Mouse (Mus musculus) liver, embryonic 18 days (tissue): ENCODE data around the gene 1700057G04Rik. TPM values are rescaled to one million over a fixed set of nuclear protein-coding genes. Genes with fewer than 3 reads are reported as not detected.

ENCODE experiments used
- polyA plus RNA-seq: library from polyadenylated mRNA; depleted of rRNA; stranded (reverse); fragments of >200 nt; gene quantifications from 2 replicates; pipeline ENCODE4 v1.2.3, GENCODE M21; 2012; rRNA removed

Gene 1700057G04Rik
- not detected in 2 replicates for polyA plus RNA-seq

DNA sequence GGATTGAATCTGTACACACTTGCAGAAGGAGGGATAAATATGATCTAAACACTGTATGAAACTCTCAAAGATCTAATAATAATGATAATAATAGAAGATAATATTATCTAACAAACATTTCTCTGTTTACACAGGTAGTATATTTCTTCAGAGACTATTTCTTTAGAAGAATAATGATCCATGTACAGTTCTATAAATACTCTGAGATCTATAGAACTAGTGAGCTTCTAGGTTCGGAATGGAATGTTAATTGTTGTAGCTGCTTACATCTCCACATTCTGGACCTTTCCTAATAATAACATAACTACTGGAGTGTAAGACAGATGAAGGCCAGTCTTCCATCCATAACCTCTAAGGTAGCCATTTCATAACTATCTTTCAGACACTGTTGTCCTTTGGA is at the start of gene 1700057G04Rik:
1700057G04Rik (plus strand) TSS at position 301 of the 400 bp plus-strand sequence.

DNA sequence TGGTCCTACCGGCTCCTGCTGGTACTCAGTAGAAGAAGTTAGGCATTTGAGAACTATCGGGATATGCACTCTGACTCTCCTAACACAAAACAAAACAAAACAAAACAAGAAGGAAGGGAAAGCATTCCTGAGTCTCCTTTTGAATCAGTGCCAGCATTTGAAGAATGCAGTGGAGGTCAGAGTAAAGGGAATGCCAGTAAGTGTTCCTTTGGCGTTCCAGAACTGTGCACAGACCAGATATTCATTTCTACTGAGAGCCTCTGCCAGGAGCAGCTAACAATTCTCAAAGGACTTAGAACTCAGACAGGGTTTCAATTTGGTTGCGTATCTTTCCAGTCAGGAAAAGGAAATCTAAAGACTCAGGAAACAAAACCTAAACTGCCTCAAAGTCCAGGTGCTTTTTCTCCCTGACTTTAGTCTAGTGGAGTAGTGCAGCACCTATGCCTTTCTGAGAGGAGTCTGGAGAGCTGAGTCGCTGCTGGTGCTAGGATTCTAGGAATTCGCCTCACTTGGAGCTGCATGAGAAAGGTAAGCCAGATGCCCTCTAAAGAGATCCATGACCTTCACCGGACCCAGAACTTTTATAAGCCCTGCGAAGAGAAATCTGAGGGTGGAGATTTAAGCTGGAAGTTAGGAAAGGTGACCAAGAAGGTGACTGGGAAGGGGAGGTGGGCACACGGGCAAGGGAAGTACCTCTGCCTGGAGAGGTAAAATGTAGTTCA is 33.5 kb upstream of the 1700057G04Rik start, which contains the start of gene Plscr2:
Plscr2 (plus strand) TSS at position 117 of the 722 bp plus-strand sequence.

Other genes starting within 250 kb of the 1700057G04Rik start
- not detected in 2 replicates for gene Plscr5, start 116.4 kb upstream of the 1700057G04Rik start, polyA plus RNA-seq
- 20.6 and 22.1 TPM in 2 replicates for gene Plscr1, start 59.6 kb upstream of the 1700057G04Rik start, polyA plus RNA-seq
- 1.1 and 1.5 TPM in 2 replicates for gene Plscr2, start 33.8 kb upstream of the 1700057G04Rik start, polyA plus RNA-seq
- gene Plscr4, start 148.0 kb downstream of the 1700057G04Rik start, polyA plus RNA-seq = 1.00 TPM in 2 replicates
- 4.0 and 5.4 TPM in 2 replicates for gene Plod2, start 232.8 kb downstream of the 1700057G04Rik start, polyA plus RNA-seq